Mouse (Mus musculus) stomach, embryonic 14.5 days (tissue): ENCODE results near the gene Atp5d. TPM values are rescaled to one million over a fixed set of nuclear protein-coding genes. Genes with fewer than 3 reads are reported as not detected.
A peak's percentile ranks its signal among the peaks of the same experiment; 100 is the strongest.

Source experiments
- ATAC-seq: fragments of 200-750 bp; cut with Nextera tagmentation; 2 replicates; pipeline ENCODE4 v1.8.0; 2017; ENCODE audit warnings: low read depth, moderate TSS enrichment; ENCODE audit not compliant: insufficient number of reproducible peaks, insufficient read depth, low FRiP score
- H3K27ac ChIP-seq: fragments of 300-500 bp; sonication (generic); 2 replicates; pipeline ENCODE4 v1.5.1; 2014; ENCODE audit warnings: mild to moderate bottlenecking, low read length, moderate library complexity, mixed read lengths
- H3K27me3 ChIP-seq: fragments of 300-500 bp; sonication (generic); 2 replicates; pipeline ENCODE4 v1.6.1; 2014; ENCODE audit warnings: low read length, control low read depth, mixed read lengths; ENCODE audit not compliant: control insufficient read depth, insufficient read depth
- H3K36me3 ChIP-seq: fragments of 300-500 bp; sonication (generic); 2 replicates; pipeline ENCODE4 v1.6.1; 2014; ENCODE audit warnings: mild to moderate bottlenecking, control low read depth, low read length, moderate library complexity, mixed read lengths; ENCODE audit not compliant: control insufficient read depth, insufficient read depth
- H3K4me1 ChIP-seq: fragments of 300-500 bp; sonication (generic); 2 replicates; pipeline ENCODE4 v1.6.1; 2014; ENCODE audit warnings: low read length, control low read depth, mixed read lengths; ENCODE audit not compliant: control insufficient read depth, insufficient read depth
- H3K4me2 ChIP-seq: fragments of 300-500 bp; sonication (generic); replicated peaks from 2 replicates; pipeline ENCODE4 v1.6.1; 2014; ENCODE audit warnings: low read depth, low read length, control low read depth
- H3K4me3 ChIP-seq: fragments of 300-500 bp; sonication (generic); 2 replicates; pipeline ENCODE4 v1.5.1; 2014; ENCODE audit warnings: low read depth, low read length, control low read depth
- H3K9ac ChIP-seq: fragments of 300-500 bp; sonication (generic); replicated peaks from 2 replicates; pipeline ENCODE4 v1.6.1; 2014; ENCODE audit warnings: low read depth, mild to moderate bottlenecking, control low read depth, low read length, moderate library complexity, mixed read lengths
- H3K9me3 ChIP-seq: fragments of 300-500 bp; sonication (generic); 2 replicates; pipeline ENCODE4 v1.6.1; 2016; ENCODE audit warnings: low read depth, low read length, control low read depth; ENCODE audit not compliant: control insufficient read depth
- WGBS: fragments of 180-500 bp; shearing (Covaris S2); extraction: QIAGEN DNeasy Blood & Tissue Kit; methylation state at CpG from one replicate; pipeline ENCODE4 v1.1.7; 2014; 5-methylcytosine and 5-hydroxymethylcytosine counted together
- polyA plus RNA-seq: library from polyadenylated mRNA; unstranded; fragments of >200 nt; fragmentation: Nextera tagmentation; extraction: Ambion mirVana; gene quantifications from 2 replicates; pipeline ENCODE4 v1.2.1, GENCODE M21; 2014

The Atp5d gene
- polyA plus RNA-seq, 1 experiment from 2014 or later = 531 TPM

DNA sequence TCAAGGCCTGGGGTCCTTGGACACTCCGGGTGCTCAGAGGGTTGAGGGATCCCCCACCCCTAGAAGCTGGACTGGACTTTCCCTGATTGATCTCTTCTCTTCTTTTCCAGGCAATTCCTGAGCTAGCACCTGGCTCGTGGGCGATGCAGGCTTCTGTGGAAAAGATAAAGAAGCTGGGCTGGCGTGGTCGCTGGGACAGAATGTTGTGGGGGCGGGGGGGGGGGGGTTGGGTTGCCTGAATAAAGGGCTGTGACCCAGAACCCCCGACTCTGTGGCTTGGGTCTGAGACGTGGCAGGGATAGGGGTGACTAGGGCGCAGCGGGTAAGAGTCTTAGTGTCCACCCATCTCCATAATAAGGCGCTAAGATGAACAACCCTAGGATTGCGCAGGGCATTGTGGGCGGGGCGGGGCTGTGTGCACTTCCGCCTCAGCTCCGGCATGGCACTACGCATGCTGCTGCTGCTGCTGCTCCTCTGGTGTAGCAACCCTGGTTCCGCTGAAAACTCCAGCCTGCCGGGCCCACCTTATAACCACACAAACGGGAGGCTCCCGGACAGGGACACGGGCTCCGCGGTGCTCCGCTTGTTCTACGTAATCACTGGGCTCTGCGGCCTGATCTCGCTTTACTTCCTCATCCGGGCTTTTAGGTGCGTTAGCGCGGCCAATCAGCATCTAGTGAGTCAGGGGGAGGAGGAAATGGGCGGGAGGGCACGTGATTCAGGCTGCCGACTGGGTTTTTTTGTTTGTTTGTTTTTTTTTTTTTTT, 34.3 kb downstream of the Atp5d start, which contains the start of gene 1600002K03Rik:
1600002K03Rik (plus strand) TSS at position 418 of the 766 bp plus-strand sequence.
- Histone ChIP-seq H3K4me3 (peak within 1 kb of the TSS; percentile 47), H3K27ac (peak within 1 kb of the TSS; percentile 85), H3K27me3 (no peaks in the 10 kb centered on the region), H3K9me3 (no peaks in the 10 kb centered on the region), H3K9ac (peak within 1 kb of the TSS; percentile 40; the same call in 1 of the 2 replicates), H3K4me2 (peak within 1 kb of the TSS; percentile 50), H3K36me3 (peaks cover 26% of the 10 kb centered on the region), H3K4me1 (peaks cover 20% of the 10 kb centered on the region)
- 7% methylated on average over 35 of the region's 35 CpGs for WGBS
- ATAC-seq = peak; percentile 78

DNA sequence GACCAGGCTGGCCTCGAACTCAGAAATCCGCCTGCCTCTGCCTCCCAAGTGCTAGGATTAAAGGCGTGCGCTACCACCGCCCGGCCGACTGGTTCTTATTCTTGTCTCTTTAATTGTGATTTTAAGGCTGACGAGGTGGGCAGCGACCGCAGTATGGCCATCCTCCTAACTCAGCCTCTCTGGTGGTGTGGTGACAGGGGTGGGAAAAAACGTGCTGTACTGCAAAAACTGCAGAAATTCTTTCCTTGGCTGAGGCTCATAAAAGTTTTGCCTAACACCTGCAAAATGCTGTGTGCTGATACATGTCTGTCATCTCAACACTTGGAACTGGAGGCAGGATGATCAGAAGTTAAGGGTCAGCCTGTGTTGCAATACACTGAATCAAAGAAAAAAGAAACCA, 34.9 kb downstream of the Atp5d start:
- Histone ChIP-seq H3K27me3 (no peaks in the 10 kb centered on the region), H3K9ac (peak overlapping the region; percentile 40; the same call in 1 of the 2 replicates), H3K4me2 (peak overlapping the region; percentile 50), H3K36me3 (peaks cover 26% of the 10 kb centered on the region), H3K4me1 (peaks cover 20% of the 10 kb centered on the region), H3K27ac (no peak overlapping the region; the same call in 1 of the 2 replicates), H3K9me3 (no peaks in the 10 kb centered on the region), H3K4me3 (peak overlapping the region; percentile 47; the same call in 1 of the 2 replicates)
- no peak for ATAC-seq
- 16% methylated on average over 11 of the region's 11 CpGs for WGBS

DNA sequence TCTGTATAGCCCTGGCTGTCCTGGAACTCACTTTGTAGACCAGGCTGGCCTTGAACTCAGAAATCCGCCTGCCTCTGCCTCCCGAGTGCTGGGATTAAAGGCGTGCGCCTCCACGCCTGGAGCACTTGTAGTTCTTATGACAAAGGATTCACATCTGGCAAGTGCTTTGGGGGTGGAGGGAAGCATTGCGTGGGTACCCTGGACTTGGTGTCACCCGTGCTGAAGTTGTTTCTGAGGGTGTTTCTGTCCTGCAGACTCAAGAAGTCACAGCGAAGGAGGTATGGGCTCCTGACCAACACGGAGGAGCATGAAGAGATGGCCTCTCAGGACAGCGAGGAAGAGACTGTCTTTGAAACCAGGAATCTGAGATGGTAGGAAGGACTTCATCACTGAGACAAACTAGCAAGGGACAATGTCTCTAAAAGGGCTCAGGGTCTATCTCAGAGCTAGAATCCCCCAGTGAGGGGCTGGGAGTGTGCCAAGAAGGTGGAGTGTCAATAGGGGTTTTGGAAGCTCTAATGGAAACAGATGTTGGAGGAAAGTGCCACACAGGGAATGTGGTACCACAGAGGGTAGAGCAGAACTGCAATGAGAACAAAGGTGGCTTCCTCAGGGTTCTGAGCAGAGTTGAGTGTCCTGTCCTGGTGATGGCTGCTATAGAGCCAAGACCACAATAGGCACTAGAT, 35.7 kb downstream of the Atp5d start:
- ATAC-seq = no peak
- WGBS = 85% methylated on average over 10 of the region's 10 CpGs
- Histone ChIP-seq H3K36me3 (peaks cover 26% of the 10 kb centered on the region), H3K27me3 (no peaks in the 10 kb centered on the region), H3K9me3 (no peaks in the 10 kb centered on the region), H3K9ac (no peak overlapping the region), H3K4me2 (no peak overlapping the region), H3K27ac (no peak overlapping the region), H3K4me1 (peaks cover 13% of the 10 kb centered on the region), H3K4me3 (no peak overlapping the region)

DNA sequence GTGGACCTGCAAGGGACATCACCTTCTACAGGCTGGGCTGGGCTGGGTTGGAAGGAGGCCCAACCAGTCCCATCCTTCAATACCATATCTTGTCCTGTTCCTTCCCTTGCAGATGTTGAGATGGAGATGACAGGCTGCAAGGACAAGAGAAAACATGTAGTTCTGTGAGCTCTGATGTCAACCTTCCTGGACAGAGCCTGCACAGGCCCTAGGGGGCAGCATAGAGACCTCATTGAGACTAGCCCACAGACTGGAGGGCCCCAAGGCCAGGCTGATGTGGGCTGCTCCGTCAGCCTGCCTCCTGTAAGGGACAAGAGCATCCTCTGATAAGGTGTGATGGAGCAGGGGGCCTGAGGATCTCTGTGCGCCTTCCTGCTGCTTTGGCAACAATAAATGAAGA, 36.3 kb downstream of the Atp5d start:
- no peaks in the 10 kb centered on the region for H3K27me3 ChIP-seq
- no peak overlapping the region for H3K4me3 ChIP-seq
- no peaks in the 10 kb centered on the region for H3K9me3 ChIP-seq
- H3K4me1 ChIP-seq = peaks cover 7% of the 10 kb centered on the region
- no peak overlapping the region for H3K27ac ChIP-seq
- H3K9ac ChIP-seq = no peak overlapping the region
- no peak for ATAC-seq
- H3K4me2 ChIP-seq = no peak overlapping the region
- H3K36me3 ChIP-seq = peaks cover 26% of the 10 kb centered on the region
- 62% methylated on average over 2 of the region's 2 CpGs for WGBS

DNA sequence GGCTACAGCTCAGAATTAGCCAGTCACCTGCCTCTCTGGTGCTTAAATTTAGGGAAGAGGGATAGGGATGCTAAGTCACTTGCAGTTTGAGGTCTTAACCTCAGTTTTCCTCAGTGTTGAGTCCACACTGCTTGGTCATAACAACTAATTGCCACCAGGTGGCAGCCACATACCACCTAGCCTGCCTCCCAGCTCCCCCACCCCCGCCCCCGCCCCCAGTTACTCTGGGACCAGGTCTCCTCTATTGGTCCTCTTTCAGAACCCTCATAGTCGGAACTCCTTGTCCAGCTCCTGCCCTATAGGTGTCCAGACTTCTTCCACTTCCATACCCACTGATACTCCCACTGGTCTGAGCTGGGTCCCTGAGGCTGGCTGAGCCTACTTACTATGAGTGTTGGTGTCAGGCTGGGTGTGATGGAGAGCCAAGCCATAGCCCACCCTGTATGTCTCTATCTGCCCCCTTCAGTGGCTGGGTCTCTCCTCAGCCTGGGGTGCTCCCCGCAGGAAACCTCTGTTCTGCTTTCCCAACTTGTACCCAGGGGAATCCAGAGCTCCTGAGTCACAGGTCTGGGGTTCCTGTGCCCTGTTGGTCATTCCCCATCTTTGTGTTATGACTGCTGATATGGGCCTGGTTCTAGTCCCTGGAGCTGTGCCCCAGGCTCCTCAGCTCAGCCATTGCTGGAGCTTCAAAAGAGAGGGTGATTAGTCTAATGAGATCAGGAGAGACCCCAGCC, 37.3 kb downstream of the Atp5d start:
- no peak overlapping the region for H3K9ac ChIP-seq
- H3K36me3 ChIP-seq = peaks cover 16% of the 10 kb centered on the region
- 29% methylated on average over 4 of the region's 4 CpGs for WGBS
- no peak overlapping the region for H3K4me3 ChIP-seq
- no peak for ATAC-seq
- peaks cover 12% of the 10 kb centered on the region for H3K4me1 ChIP-seq
- H3K9me3 ChIP-seq = no peaks in the 10 kb centered on the region
- H3K27ac ChIP-seq = no peak overlapping the region
- no peaks in the 10 kb centered on the region for H3K27me3 ChIP-seq
- no peak overlapping the region for H3K4me2 ChIP-seq

DNA sequence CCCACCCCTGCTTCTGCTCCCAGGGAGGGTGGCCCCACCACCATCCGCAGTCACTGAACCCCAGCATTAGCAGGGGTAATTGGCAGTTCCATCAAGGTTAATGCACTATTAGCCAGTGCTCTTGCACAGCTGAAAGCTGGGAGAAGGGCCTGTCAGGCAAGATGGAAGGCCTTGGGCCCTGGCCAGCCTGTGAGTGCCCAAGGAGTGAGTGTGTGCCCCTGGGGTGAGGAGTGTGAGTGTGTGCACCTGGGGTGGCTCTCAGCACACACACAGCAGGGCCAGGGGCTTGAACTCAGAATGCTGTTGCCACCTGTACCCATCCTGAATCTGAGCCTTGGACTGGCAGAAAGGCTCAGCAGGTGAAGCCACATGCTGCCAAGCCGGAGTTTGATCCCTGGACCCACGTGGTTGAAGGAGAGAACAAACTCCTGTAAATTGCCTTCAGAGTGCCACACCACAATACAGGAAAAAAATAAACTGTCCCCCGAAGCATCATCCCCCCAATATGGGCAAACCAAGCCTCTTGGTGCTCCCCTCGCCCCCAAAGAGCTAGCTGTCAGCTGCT, 37.9 kb downstream of the Atp5d start:
- Histone ChIP-seq H3K4me3 (no peak overlapping the region), H3K27me3 (no peaks in the 10 kb centered on the region), H3K36me3 (peaks cover 10% of the 10 kb centered on the region; the same call in 1 of the 2 replicates), H3K4me2 (no peak overlapping the region), H3K9me3 (no peaks in the 10 kb centered on the region), H3K27ac (no peak overlapping the region), H3K4me1 (peaks cover 18% of the 10 kb centered on the region), H3K9ac (no peak overlapping the region)
- no peak for ATAC-seq
- WGBS = 78% methylated on average over 5 of the region's 5 CpGs

DNA sequence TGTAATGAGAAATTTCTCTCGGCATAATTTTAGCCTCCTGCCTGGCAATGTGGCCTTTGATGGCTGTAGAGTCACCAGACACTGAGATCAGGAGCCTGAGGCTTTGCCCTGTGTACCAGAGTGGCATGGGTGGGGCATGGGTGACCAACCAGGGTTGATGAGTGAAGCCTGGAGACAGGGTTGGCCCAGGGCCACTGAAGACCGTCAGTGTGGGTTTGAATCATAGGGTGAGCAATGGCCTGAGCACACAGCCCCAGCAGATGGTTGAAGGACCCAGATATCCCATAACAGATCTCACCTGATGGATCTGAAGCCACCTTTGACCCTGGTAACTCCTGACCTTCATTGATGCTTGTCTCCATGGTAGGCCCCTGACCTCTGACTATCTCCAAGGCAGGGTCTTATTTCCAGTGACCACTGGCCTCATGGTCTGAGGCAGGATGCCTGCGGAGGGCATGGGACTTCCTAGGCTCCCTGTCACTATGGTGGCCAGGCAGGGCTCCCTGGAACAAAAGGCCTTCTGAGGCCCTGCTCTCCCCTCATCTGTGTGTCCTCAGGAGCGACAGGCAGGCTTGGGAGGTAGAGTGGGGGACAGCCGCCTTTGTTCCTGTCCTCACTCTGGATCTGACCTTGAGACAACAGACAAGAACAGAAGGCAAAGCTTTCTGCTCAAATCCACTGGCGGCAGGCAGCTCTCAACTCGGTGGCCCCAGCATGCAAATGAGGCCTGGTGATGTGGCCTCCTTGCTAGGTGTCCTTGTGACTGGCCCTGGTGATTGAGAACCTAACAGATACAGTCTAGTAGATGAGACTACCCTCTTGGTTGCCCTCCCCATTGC, 39.2 kb downstream of the Atp5d start:
- H3K36me3 ChIP-seq = peaks cover 6% of the 10 kb centered on the region
- no peak overlapping the region for H3K4me3 ChIP-seq
- no peak overlapping the region for H3K27ac ChIP-seq
- no peaks in the 10 kb centered on the region for H3K27me3 ChIP-seq
- H3K9ac ChIP-seq = no peak overlapping the region
- no peaks in the 10 kb centered on the region for H3K9me3 ChIP-seq
- no peak overlapping the region for H3K4me2 ChIP-seq
- ATAC-seq = no peak
- 62% methylated on average over 7 of the region's 7 CpGs for WGBS
- peaks cover 12% of the 10 kb centered on the region; the same call in 1 of the 2 replicates for H3K4me1 ChIP-seq
